Mouse (Mus musculus) stomach, embryonic 16.5 days (tissue): ENCODE data around the gene Myo18b. TPM values are rescaled to one million over a fixed set of nuclear protein-coding genes. Genes with fewer than 3 reads are reported as not detected.

Experiments used
- ATAC-seq: fragments of 200-750 bp; cut with Nextera tagmentation; 2 replicates; pipeline ENCODE4 v1.8.0; 2017; ENCODE audit warnings: moderate number of reproducible peaks, moderate TSS enrichment; ENCODE audit not compliant: insufficient read depth, low FRiP score
- H3K27ac ChIP-seq: fragments of 300-500 bp; sonication (generic); 2 replicates; pipeline ENCODE4 v1.5.1; 2014; ENCODE audit warnings: low read length
- H3K27me3 ChIP-seq: fragments of 300-500 bp; sonication (generic); 2 replicates; pipeline ENCODE4 v1.6.1; 2014; ENCODE audit warnings: low read length, control low read depth, mixed read lengths; ENCODE audit not compliant: control insufficient read depth, insufficient read depth
- H3K36me3 ChIP-seq: fragments of 300-500 bp; sonication (generic); 2 replicates; pipeline ENCODE4 v1.6.1; 2014; ENCODE audit warnings: low read length; ENCODE audit not compliant: control insufficient read depth, insufficient read depth
- H3K4me1 ChIP-seq: fragments of 300-500 bp; sonication (generic); 2 replicates; pipeline ENCODE4 v1.6.1; 2014; ENCODE audit warnings: low read length, control low read depth, mixed read lengths; ENCODE audit not compliant: control insufficient read depth, insufficient read depth
- H3K4me2 ChIP-seq: fragments of 300-500 bp; sonication (generic); 2 replicates; pipeline ENCODE4 v1.6.1; 2014; ENCODE audit warnings: low read depth, low read length, mixed read lengths
- H3K4me3 ChIP-seq: fragments of 300-500 bp; sonication (generic); replicated peaks from 2 replicates; pipeline ENCODE4 v1.5.1; 2014; ENCODE audit warnings: mild to moderate bottlenecking, low read length
- H3K9ac ChIP-seq: fragments of 300-500 bp; sonication (generic); 2 replicates; pipeline ENCODE4 v1.6.1; 2014; ENCODE audit warnings: low read length
- H3K9me3 ChIP-seq: fragments of 300-500 bp; sonication (generic); replicated peaks from 2 replicates; pipeline ENCODE4 v1.6.1; 2016; ENCODE audit warnings: low read length, control low read depth; ENCODE audit not compliant: control insufficient read depth
- WGBS: fragments of 180-500 bp; shearing (Covaris S2); extraction: QIAGEN DNeasy Blood & Tissue Kit; methylation state at CpG from one replicate; pipeline ENCODE4 v1.1.7; 2014; 5-methylcytosine and 5-hydroxymethylcytosine counted together
- polyA plus RNA-seq: library from polyadenylated mRNA; unstranded; fragments of >200 nt; fragmentation: Nextera tagmentation; extraction: Ambion mirVana; gene quantifications from 2 replicates; pipeline ENCODE4 v1.2.1, GENCODE M21; 2015

The Myo18b gene
- polyA plus RNA-seq, 1 experiment from 2014 or later, result 2.1 TPM

DNA sequence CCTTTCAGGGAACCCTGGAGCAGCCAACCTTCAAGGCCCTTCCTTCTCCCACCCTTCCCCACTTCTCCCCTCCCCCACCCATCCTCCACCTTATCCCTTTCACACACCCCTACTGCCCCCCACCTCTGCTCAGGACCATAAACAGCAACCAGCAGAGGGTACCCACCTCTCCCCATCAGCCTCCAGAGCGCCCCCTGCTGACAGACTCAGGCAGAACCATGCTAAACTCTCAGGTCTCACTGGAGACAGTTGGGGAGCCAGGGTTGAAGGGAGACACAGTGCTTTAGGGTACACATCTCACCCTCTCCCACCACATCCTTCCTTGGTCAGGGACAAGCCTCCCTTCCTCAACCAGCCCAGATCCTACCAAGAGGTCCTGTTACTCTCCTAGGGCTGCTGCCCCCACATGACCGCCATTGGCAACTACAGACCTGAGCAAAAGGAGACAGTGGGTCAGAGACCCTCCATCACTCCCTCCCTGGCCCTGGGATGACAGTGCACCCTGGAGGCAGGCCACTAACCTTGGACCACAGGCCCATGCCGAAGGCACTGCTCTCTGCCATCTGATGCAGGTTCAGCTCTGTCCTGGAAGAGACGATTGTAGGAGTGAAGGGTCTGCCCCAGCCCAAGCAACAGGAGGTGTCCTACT lies 31.3 kb downstream of the Myo18b start:
- H3K4me1 ChIP-seq, result no peaks in the 10 kb centered on the region
- no peak for ATAC-seq
- no peaks in the 10 kb centered on the region for H3K9me3 ChIP-seq
- H3K27ac ChIP-seq, result no peak overlapping the region
- no peaks in the 10 kb centered on the region; the same call in 1 of the 2 replicates for H3K27me3 ChIP-seq
- no peaks in the 10 kb centered on the region for H3K36me3 ChIP-seq
- H3K4me3 ChIP-seq, result no peak overlapping the region
- no peak overlapping the region for H3K4me2 ChIP-seq
- WGBS, result 49% methylated on average over 4 of the region's 4 CpGs
- no peak overlapping the region for H3K9ac ChIP-seq

DNA sequence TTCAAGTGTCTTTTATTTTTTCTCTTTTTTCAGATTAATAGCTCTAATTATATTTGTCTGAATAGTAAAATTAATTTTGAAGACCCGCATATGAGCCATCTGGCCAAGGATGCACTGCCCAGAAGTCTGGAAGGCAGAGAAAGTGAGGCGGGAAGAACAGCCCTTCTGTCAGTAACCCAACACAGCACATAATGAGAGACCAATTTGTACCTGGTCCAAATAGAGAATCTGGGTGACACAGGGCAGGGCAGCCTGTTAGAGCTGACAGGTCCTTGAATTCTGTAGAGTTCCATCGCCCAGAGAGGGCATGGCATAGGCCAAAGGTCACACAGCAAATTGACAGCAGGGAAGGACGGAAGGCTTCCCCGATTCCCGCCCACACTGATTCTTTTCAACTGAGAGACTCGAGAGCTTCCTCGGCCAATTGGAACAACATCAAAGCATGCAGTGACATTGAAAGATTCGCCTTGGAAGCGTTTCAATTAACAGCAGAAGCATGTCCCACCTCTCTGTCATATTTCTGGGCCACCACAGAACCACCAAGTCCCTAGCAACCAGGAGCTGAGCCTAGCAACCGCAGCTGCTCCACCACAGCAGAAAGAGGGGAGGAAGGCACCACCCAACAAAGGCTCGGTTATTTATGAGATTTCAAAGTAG lies 36.7 kb downstream of the Myo18b start:
- Histone ChIP-seq H3K4me3 (no peak overlapping the region), H3K4me1 (0 out of 2 replicates have a peak, but pooled peaks cover 2% of the 10 kb centered on the region), H3K9ac (no peak overlapping the region), H3K9me3 (no peaks in the 10 kb centered on the region), H3K27me3 (no peaks in the 10 kb centered on the region), H3K27ac (no peak overlapping the region), H3K4me2 (no peak overlapping the region), H3K36me3 (no peaks in the 10 kb centered on the region)
- WGBS, result 40% methylated on average over 12 of the region's 12 CpGs
- ATAC-seq, result 0 out of 2 replicates have a peak, but pooled peaks have one; percentile 18

DNA sequence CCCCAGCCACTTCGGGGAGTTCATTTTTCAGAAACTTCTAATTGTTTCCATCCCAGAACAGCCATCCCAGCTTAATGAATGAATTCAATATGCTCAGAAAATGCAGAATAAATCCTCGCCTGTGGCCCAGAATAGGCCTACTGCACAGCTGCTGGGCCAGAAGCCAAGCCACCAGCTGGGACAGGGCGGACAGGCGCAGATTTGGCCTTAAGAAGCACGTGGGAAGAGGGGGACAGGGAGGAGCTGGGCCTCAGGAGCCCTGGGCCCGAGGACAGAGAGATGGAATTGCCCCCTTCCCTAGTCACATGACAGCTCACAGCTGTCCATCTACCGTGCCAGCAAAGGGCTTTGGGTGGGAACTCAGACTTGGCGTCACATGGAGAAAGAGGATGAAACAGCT lies 43.0 kb downstream of the Myo18b start:
- Histone ChIP-seq H3K27me3 (no peaks in the 10 kb centered on the region; the same call in 1 of the 2 replicates), H3K9me3 (no peaks in the 10 kb centered on the region), H3K27ac (peak overlapping the region; percentile 71), H3K4me3 (no peak overlapping the region), H3K36me3 (no peaks in the 10 kb centered on the region), H3K4me1 (peaks cover 15% of the 10 kb centered on the region), H3K4me2 (no peak overlapping the region), H3K9ac (no peak overlapping the region)
- WGBS, result 30% methylated on average over 8 of the region's 8 CpGs
- ATAC-seq, result peak; percentile 85

DNA sequence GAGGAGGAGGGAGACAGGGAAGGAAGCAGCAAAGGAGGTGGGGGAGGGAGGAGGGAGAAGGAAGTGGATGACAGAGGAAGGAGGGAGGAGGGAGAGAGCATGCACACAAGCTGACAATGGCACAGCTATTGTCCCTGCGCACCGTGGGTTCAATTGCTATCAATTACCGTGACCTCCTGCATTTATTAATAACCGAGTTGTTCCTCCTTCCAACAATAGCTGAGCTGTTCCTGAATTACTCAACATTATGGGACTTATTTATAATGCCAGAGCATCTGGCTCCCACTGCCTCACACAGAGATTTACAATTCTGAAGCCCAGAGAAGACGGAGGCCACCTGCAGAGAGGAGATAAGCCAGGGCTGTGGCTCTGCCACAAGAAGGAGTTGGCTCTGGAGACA lies 44.8 kb downstream of the Myo18b start:
- no peaks in the 10 kb centered on the region; the same call in 1 of the 2 replicates for H3K27me3 ChIP-seq
- no peak overlapping the region for H3K4me3 ChIP-seq
- H3K9ac ChIP-seq, result no peak overlapping the region
- H3K4me1 ChIP-seq, result peaks cover 15% of the 10 kb centered on the region
- 33% methylated on average over 5 of the region's 5 CpGs for WGBS
- no peaks in the 10 kb centered on the region for H3K36me3 ChIP-seq
- no peak for ATAC-seq
- H3K27ac ChIP-seq, result no peak overlapping the region
- no peak overlapping the region for H3K4me2 ChIP-seq
- H3K9me3 ChIP-seq, result no peaks in the 10 kb centered on the region

DNA sequence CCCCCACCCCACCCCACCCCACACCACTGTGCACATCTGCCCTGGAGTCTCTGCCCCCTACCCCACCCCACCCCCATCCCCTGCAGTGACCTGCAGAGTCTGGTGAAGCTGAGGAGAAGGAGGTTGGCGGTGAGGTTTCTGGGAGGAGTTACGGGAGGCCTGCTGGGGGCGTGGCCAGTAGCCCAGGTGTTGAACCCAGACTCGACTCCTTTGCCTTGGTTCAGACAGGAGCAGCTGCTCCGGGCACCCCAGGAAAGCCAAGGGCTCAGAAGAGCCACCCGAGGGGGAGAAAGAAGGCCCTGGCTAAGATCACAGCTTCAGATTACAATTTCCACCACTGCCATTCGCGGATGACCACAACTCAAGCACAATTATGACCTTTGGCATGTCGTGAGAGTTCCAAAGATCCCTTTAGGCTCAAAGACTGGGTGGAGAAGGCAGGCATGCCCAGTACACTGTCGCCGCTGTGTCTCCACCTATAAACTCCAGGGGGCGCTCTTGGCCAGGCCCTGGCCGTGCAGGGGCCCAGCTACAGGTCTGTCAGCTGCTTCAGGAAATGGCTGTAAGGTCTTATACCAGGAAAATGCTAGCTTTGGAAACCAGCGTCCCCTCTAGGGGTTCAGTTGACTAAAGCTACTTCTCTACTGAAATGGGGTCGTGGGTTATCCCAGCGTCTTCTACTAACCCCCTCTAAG lies 47.4 kb downstream of the Myo18b start:
- Histone ChIP-seq H3K4me2 (no peak overlapping the region), H3K27ac (no peak overlapping the region), H3K27me3 (no peaks in the 10 kb centered on the region; the same call in 1 of the 2 replicates), H3K9ac (no peak overlapping the region; the same call in 1 of the 2 replicates), H3K9me3 (no peaks in the 10 kb centered on the region), H3K4me3 (no peak overlapping the region), H3K4me1 (peaks cover 13% of the 10 kb centered on the region), H3K36me3 (no peaks in the 10 kb centered on the region)
- no peak for ATAC-seq
- WGBS, result 7% methylated on average over 16 of the region's 16 CpGs

DNA sequence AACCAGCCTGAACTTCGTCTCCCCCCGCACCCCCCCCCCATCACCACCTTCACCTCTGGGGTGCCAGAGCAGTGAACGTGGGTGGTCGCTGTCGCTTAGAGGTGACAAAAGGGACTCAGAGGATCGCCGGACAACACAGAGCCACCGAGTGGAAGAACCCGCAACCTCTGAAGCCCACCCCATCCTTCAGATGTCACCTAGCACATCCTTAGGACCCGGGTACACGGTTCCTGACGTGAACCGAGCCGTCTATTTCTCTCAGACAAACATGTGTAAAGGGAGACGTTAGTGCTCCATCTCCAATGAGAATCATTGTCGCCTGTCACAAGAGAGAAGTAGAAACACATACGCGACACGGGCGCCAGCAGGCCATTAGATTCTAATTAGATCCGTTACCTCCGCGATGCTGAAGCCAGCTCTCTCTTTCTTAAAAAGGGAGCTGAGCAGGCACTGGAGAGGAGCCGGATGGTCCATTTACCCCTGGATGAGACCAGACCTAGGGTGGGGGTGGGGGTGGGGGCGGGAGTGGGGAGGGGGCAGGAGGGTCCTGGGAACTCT lies 48.1 kb downstream of the Myo18b start:
- H3K4me2 ChIP-seq, result no peak overlapping the region
- H3K9ac ChIP-seq, result no peak overlapping the region
- no peaks in the 10 kb centered on the region for H3K36me3 ChIP-seq
- no peak for ATAC-seq
- peaks cover 13% of the 10 kb centered on the region for H3K4me1 ChIP-seq
- H3K4me3 ChIP-seq, result no peak overlapping the region
- WGBS, result 14% methylated on average over 25 of the region's 25 CpGs
- H3K27ac ChIP-seq, result no peak overlapping the region
- H3K9me3 ChIP-seq, result no peaks in the 10 kb centered on the region
- H3K27me3 ChIP-seq, result no peaks in the 10 kb centered on the region; the same call in 1 of the 2 replicates

DNA sequence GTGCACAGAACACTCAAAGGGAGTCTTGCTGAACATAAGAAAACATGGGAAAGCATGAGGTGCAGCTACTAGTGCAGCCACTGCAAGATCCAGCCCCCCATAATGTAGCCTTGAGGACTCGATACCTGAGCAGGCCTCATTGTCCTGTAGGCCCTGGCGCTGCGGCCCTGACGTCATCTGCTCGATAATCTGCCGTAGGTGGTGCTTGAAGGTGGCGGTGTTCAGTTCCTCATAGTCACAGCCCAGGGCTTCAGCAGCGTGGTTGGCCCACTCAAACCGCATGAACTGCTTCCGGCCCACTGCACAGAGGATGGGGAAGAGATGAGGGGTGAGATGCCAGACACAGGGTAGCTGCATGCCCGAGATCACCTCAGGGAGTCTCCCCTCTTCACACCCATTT lies 50.0 kb downstream of the Myo18b start:
- no peaks in the 10 kb centered on the region for H3K9me3 ChIP-seq
- no peak overlapping the region for H3K4me2 ChIP-seq
- no peak overlapping the region for H3K9ac ChIP-seq
- no peaks in the 10 kb centered on the region for H3K36me3 ChIP-seq
- H3K4me3 ChIP-seq, result no peak overlapping the region
- WGBS, result 83% methylated on average over 11 of the region's 11 CpGs
- no peaks in the 10 kb centered on the region; the same call in 1 of the 2 replicates for H3K27me3 ChIP-seq
- no peaks in the 10 kb centered on the region for H3K4me1 ChIP-seq
- ATAC-seq, result no peak
- no peak overlapping the region for H3K27ac ChIP-seq

DNA sequence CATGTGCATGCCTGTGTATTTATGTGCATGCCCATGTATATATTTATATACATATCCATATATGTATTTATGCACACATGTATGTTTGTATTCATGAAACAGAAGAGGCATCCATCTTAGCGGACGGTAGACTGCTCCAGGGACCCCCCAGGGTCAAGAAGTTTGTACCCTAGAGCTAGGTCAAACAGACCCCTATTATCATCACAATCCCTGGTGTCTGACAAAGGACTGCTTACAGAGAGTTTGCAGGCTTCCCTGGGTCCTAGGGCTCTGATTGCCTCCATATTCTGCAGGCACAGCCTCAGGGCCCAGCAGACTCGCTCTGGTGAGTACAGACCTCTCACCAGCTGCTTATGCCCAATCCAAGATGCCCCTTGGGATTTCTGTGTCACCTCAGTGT lies 51.7 kb downstream of the Myo18b start:
- Histone ChIP-seq H3K36me3 (no peaks in the 10 kb centered on the region), H3K9ac (no peak overlapping the region), H3K4me2 (no peak overlapping the region), H3K4me1 (no peaks in the 10 kb centered on the region), H3K27me3 (no peaks in the 10 kb centered on the region), H3K4me3 (no peak overlapping the region), H3K27ac (no peak overlapping the region), H3K9me3 (no peaks in the 10 kb centered on the region)
- 73% methylated on average over 3 of the region's 3 CpGs for WGBS
- ATAC-seq, result no peak
